Mouse (Mus musculus) liver, adult (tissue): ENCODE measurements around the gene Vgll4.

Experiments used
- GATA4 ChIP-seq: IDR thresholded peaks from 2 replicates; pipeline ENCODE4 v1.6.1; 2014; ENCODE audit warnings: mild to moderate bottlenecking, low read length; ENCODE audit not compliant: insufficient replicate concordance

Gene Vgll4

DNA sequence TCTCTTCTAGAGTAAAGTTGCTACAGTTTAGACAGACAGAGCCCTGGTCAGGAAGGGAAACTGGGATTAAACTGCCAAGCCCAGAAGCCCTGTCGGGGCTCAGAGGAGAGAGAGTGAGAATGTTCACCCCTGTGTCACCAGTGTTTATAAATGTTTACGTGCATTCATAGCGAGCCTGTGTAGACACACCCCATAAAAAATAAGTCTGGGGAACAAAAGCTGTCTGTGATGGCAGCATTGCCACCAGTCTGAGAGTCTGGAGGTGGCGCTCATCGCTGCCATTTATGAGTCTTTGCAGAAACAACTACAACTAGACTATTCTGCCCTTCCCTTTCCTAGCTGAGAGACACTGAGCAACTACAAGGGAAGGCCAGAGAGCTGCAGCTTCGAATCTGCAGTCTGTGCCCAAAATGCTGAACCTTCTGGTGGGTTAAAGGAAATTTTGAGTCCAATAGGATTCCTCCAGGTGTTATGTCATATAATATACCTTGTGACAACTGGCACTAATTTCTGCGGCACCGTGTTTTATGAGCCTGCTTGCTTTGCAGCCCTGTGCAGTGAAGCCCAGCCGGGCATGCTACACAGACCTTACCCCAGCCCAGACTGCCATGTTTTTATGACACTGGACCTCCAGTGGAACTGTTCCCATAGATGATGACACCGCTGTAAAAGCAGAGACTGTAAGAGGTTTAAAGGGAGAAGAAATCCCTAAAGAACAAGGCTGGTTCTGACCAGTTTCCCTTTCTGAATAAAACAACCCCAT lies 11.4 kb downstream of the Vgll4 start:
- no peak for TF ChIP-seq GATA4

DNA sequence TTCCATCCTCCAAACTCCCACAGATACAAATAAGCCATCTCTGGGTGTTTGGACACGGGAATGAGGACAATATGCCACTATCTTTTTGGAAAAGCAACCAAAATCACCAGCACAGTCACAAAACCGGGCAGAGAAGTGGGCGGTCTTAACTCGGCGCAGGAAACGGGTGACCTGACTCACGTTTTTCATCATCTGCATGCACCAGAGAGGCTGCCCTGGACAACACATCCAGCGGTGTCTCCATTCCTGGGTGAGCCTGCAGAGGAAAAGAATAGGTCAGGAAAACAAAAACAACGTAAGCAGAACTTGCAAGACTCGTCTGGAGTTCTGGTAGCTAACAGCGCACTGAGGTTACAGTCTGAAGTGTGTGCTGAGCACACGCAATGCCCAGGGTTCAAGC lies 12.0 kb downstream of the Vgll4 start:
- no peak for TF ChIP-seq GATA4

DNA sequence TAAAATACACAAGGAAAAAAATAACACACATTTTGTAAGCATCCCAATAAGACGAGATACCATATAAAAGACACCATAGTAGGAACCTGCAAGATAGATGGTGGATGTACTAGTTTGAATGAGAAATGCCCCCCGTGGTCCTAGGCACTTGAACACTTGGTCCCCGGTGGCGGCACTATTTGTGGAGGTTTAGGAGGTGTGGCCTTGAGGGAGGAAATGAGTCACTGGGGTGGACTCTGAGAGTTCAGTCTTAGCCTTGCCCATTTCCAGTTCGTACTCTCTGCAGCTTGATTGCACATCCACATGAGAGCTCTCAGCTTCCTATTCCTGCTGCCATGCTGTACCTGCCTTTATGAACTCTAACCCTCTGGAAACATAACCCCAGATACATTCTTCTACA lies 15.3 kb downstream of the Vgll4 start:
- TF ChIP-seq GATA4, result no peak

DNA sequence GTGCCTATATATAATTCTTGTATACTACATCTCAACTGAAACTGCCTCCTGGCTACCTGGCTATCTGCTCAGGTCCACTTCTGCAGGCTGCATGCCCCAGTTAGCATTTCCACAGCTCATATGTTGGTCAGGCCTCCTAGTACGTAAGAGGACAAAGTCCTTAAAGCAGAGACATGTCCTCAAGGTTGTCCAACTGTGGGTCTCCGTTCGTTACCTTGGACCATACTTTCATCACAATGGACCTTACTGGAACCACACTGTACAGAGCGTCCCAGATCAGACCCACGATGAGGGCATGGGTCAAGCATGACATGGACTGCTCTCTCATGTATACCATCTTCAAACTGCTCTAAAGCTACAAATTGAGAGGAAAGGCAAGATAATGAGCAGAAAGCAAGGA lies 16.2 kb downstream of the Vgll4 start:
- TF ChIP-seq GATA4, result no peak

DNA sequence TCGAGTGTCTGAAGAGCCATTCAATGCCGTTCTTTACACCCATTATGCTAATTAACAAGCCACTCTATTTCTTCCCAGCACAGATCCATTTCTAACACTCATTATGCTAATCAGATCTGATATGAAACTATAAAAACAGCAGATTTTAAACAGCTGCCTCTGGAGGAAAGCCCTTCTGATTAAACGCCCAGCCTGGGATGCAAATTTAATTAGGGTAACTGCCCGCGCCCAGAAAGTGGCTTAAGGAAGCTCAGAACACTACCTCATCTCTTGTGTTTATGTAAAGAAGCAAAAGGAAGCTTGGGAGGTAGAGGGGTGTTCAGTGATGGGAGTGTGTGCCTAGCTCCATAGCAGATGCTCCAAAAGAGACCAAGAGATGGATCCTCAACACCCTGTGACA lies 17.4 kb downstream of the Vgll4 start:
- TF ChIP-seq GATA4, result no peak

DNA sequence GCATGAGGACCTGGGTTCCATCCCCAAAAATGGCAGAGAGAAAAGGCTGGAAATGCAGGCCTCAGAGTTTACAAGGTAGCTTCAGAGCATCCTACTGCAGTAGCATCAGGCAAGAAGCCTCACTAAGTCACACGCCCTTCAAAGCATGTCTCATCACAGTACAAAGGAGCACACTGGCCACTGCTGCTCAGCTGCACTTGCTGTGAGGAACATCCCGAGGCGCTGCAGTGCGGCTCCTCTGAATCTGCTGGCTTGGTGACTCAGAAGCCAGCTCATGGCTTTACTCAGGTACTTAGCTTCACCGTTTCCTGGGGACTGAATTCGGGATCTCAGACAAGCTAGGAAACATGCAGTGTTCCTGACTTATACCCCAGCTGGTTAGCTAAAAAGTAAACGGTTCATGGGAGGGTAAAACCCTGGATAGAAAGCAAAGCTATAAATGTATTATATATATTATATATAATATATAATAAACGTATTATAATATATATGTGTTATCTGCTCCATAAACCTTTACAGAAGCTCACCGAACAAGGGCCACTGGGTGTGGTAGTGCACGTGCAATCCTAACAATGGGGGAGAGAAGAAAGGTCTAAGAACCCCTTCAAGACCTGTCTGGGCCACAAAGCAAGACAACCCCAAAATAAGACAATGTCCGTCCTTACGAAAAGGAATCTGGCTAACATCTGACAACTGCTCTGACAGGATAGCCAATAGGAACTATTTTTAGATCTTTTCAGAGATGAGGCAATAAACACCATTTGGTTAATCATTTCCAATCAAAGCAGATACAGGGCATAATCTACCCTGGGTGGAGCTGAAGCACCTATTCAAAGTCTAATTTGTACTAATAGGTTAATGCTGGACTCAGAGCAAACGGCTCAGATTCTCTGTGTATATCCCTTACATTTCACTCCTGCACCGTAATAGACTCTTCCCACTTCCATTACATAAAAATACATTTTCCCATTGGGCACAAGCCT lies 25.0 kb downstream of the Vgll4 start:
- TF ChIP-seq GATA4, result no peak

DNA sequence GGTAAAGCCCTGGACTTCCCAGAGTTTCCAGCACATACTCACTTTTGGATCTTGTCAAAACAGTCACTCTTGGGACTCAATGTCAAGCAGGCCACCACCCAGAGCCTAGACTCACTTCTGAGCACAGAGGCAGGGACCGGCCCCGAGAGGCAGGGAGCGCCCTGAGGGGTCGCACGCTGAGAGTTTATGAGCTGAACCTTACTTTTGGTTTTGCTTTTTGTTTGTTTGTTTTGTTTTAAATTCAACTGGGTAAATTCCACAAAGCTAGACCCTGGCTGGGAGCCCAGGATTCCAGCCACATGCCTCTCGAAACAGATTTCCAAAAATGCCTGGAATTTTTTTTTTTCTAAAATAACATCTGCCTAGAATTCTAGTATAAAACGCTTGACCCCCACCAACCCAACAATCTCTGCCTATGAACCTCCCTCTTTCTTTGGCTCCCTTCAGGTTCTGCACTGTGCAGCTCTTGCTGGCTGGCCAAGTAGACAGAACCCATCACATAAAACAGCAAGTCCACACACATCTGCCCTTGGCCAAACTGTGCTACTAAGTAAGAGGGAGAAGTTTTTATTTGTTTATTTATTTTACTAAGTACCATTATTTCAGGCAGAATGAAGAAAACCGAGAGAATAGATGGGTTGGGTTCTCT lies 28.5 kb downstream of the Vgll4 start:
- TF ChIP-seq GATA4, result no peak

DNA sequence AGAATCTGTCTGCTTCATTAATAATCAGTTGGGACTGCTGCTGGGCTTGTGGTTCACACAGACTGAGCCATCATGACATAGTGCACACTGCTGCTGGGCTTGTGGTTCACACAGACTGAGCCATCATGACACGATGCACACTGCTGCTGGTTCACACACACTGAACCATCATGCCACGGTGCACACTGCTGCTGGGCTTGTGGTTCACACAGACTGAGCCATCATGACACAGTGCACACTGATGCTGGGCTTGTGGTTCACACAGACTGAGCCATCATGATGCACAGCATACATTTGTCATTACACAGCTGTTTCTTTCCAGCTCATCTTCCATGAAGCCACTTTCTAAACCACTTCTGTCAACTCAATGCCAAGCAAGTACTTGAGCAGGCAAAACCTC lies 30.1 kb downstream of the Vgll4 start:
- TF ChIP-seq GATA4, result no peak

DNA sequence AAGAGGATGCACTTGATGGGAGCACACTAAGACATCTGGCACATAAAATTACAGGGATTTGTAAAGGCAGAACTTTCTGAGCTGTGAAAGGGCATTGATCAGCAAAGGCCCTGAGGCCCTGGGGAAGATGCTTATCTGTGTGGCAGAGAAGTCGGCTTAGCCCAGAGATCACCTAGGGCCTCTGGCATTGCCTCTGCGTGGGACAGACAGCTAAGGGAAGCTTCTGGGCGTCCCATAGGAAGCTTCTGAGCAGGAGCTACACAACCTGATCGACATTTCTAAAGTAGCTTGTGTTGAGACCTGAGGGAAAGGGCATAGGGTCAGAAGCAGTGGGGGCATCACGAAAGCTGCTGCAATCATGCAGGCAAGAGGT lies 32.9 kb downstream of the Vgll4 start:
- TF ChIP-seq GATA4, result peak; percentile 25; the same call in 1 of the 2 replicates

DNA sequence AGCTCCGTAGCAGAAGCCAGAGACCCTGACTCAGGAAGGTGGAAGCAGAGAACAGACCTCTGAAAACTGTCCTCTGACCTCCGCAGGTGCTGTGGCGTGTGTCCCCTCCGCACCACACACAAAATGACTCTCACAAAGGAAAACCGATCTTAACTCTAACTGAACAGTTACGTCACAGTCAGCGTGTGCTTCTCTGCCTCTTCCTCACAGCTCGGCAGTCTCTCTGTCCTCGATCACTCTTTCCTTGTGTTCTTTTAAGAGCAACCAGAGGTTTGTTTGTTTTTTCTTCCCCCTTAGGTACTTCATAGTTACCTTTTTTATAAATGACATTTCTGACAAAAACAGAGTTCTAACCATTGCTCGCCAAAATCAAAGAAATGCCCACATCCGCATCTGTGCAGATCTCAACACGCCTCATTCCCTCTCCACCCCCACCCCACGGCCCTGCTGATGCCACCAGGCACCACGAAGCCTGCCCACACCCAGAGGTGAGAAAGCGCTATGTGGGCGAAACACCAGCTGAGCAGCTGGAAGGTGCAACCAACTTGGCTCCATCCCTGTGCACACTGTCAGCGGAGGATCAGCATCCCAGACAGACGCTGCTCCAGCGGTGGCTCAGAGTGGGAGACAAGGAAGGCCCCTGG lies 33.4 kb downstream of the Vgll4 start:
- no peak for TF ChIP-seq GATA4

DNA sequence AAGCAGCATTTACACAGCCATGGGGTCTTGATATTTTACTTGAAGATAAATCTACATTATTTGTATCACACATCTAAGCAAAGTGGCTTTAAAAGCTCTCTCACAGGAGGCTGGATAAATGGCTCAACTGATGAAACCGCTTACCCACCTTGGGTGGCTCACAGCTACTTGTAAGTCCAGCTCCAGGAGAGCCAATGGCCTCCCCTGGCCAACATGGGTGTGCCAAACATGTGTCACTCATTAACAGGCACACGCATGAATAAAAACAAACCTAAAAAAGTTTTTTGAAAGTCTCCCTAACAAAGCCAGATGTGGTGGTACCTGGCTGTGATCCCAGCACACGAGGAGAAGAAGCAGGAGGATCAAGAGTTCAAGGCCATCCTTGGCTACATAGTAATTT lies 34.4 kb downstream of the Vgll4 start:
- no peak for TF ChIP-seq GATA4

DNA sequence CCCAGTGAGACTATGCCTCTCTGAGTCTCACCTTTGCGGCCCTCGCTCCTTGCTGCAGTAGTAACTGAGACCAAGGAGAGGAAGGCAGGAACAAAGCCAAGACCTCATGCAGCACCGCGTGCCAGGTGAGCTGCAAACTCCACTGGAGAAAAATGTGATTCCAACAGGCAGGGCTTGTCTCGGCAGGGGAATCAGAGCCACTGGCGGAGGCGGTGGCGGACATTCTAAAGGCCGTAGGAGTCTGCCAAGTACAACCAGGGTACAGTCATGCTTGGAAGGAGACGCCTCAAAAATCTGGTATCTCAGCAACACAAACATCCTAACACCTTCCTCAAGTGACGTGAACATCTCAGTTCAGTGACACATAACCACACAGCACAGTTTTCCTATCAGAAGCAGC lies 35.7 kb downstream of the Vgll4 start:
- TF ChIP-seq GATA4, result no peak

DNA sequence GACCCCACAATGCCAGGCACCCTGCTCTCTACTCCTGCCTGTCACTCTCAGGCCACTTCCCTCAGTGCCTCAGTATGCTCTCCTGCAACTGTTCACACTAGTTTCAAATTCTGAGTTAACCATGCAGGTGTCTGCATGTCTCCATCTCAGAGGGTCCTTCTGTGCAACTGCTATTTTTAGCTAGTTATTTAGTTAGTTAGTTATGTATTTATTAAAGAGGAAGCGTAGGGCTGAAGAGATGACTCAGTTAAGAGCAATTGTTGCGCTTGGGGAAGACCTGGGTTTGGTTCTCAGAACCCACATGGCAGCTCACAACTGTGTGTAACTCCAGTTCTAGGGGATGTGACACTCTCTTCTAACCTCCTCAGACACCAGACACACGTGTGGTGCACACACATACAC lies 36.8 kb downstream of the Vgll4 start:
- TF ChIP-seq GATA4, result no peak

DNA sequence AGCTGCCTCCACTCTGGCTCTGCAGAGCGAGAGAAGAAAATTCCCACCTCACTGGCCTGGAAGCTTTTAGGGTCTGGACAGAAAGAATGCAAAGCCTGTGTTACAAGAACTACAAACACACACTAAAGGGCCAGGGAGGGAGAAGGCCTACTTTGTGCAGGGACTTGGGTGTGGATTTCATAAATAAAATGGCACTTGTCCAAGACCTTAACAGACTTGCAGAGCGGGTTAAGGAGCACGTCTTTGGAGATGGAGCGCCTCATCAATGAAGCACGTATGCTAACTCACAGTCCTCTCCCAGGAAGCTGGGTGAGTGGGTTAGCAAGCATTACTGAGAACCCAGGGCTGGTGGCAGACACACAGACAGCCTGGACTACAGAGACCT lies 37.7 kb downstream of the Vgll4 start:
- TF ChIP-seq GATA4, result no peak
